Mouse (Mus musculus) olfactory bulb, adult 2 months (tissue): Measurements from ENCODE around the gene Cdk15.

Experiments used
- CTCF ChIP-seq: fragments of 200-500 bp; IDR thresholded peaks from 2 replicates; pipeline ENCODE4 v1.5.1; 2012; ENCODE audit warnings: low read depth, mild to moderate bottlenecking, low read length, moderate library complexity; ENCODE audit not compliant: insufficient read depth
- POLR2A ChIP-seq: fragments of 200-500 bp; IDR thresholded peaks from 2 replicates; pipeline ENCODE4 v1.6.1; 2012; ENCODE audit warnings: mild to moderate bottlenecking, low read depth, low read length, moderate library complexity; ENCODE audit not compliant: insufficient read depth

- TF ChIP-seq POLR2A (no peak), CTCF (no peak)
Measured at GRCm38 (mm10) chr1:59220371-59220770, 36.3 kb upstream of the Cdk15 start.
